Mouse (Mus musculus) lung, embryonic 15.5 days (tissue): ENCODE results near the gene Hlcs. TPM values are rescaled to one million over a fixed set of nuclear protein-coding genes. Genes with fewer than 3 reads are reported as not detected.

ENCODE experiments used
- ATAC-seq: fragments of 200-750 bp; cut with Nextera tagmentation; 2 replicates; pipeline ENCODE4 v1.8.0; 2017; ENCODE audit warnings: moderate number of reproducible peaks, borderline replicate concordance; ENCODE audit not compliant: low FRiP score, low TSS enrichment; ENCODE audit errors: extremely low read depth
- H3K27ac ChIP-seq: fragments of 300-500 bp; sonication (generic); 2 replicates; pipeline ENCODE4 v1.5.1; 2015; ENCODE audit warnings: moderate library complexity, mild to moderate bottlenecking, inconsistent platforms
- H3K27me3 ChIP-seq: fragments of 300-500 bp; sonication (generic); 2 replicates; pipeline ENCODE4 v1.6.1; 2015; ENCODE audit warnings: inconsistent platforms
- H3K36me3 ChIP-seq: fragments of 300-500 bp; sonication (generic); 2 replicates; pipeline ENCODE4 v1.6.1; 2015; ENCODE audit warnings: inconsistent platforms
- H3K4me1 ChIP-seq: fragments of 300-500 bp; sonication (generic); 2 replicates; pipeline ENCODE4 v1.6.1; 2015; ENCODE audit warnings: inconsistent platforms
- H3K4me2 ChIP-seq: fragments of 300-500 bp; sonication (generic); 2 replicates; pipeline ENCODE4 v1.6.1; 2015; ENCODE audit warnings: inconsistent platforms, mild to moderate bottlenecking, moderate library complexity
- H3K4me3 ChIP-seq: fragments of 300-500 bp; sonication (generic); 2 replicates; pipeline ENCODE4 v1.5.1; 2015; ENCODE audit warnings: mild to moderate bottlenecking, inconsistent platforms
- H3K9ac ChIP-seq: fragments of 300-500 bp; sonication (generic); 2 replicates; pipeline ENCODE4 v1.6.1; 2015; ENCODE audit warnings: inconsistent platforms
- H3K9me3 ChIP-seq: fragments of 300-500 bp; sonication (generic); 2 replicates; pipeline ENCODE4 v1.6.1; 2016; ENCODE audit warnings: inconsistent platforms
- WGBS: fragments of 180-500 bp; shearing (Covaris S2); methylation state at CpG from one replicate; pipeline ENCODE4 v1.1.7; 2015; 5-methylcytosine and 5-hydroxymethylcytosine counted together
- polyA plus RNA-seq: library from polyadenylated mRNA; unstranded; fragments of >200 nt; fragmentation: Nextera tagmentation; extraction: Ambion mirVana; gene quantifications from 2 replicates; pipeline ENCODE4 v1.2.1, GENCODE M21; 2015

Hlcs gene
- polyA plus RNA-seq, 1 experiment from 2014 or later: 9.1 TPM

DNA sequence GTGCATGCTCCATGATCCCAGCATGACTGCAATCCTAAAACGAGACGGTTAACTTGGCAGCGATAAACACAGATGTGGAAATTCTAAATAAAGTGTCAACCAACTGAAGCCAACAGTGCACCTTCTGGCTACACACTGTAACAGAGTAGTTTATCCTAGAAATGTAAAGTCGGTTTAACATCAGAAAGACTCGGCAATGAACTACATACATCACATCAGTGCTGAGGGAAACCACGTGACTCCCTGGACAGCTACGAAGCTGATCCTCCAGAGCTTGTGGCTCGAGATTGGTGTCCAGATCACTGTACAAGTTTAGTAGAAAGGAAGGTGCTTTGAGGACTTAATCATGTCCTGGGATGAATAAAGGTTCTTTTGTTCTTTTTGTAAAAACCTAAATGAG lies 155.6 kb downstream of the Hlcs start:
- Histone ChIP-seq H3K27me3 (peaks cover 3% of the 10 kb centered on the region; the same call in 1 of the 2 replicates), H3K9ac (no peak overlapping the region), H3K27ac (no peak overlapping the region), H3K4me3 (no peak overlapping the region), H3K9me3 (no peaks in the 10 kb centered on the region), H3K4me2 (no peak overlapping the region), H3K36me3 (no peaks in the 10 kb centered on the region), H3K4me1 (peaks cover 5% of the 10 kb centered on the region; the same call in 1 of the 2 replicates)
- no peak for ATAC-seq
- WGBS: 28% methylated on average over 8 of the region's 8 CpGs

DNA sequence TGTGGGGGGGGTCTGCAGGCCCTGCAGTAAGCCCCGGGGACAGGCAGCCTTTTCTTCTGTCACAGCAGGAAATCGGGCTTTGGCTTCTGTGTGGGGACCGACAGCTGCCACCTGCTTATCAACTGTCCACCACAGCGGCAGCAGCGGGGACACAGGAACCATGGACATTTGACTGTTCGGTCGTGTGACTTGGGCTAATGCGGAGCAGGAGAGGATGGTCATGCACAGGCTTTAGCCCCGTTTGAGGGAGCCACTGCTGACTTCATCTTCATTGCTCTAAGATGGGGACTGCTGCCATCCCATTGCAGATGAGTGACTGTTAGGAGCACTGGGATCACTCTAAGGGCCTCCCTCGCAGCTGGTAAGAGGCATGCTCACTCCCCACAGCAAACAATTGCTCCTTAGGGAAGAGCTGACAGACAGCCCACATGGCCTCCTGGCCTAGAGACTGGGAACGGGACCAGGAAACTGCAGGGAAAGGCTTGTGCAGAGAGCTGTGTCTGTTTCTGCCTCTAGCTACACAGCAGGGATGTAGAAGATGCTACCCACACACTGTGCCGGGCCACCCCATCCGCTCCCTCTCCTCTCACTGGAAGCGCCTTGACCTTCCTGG lies 158.2 kb downstream of the Hlcs start:
- no peak for ATAC-seq

DNA sequence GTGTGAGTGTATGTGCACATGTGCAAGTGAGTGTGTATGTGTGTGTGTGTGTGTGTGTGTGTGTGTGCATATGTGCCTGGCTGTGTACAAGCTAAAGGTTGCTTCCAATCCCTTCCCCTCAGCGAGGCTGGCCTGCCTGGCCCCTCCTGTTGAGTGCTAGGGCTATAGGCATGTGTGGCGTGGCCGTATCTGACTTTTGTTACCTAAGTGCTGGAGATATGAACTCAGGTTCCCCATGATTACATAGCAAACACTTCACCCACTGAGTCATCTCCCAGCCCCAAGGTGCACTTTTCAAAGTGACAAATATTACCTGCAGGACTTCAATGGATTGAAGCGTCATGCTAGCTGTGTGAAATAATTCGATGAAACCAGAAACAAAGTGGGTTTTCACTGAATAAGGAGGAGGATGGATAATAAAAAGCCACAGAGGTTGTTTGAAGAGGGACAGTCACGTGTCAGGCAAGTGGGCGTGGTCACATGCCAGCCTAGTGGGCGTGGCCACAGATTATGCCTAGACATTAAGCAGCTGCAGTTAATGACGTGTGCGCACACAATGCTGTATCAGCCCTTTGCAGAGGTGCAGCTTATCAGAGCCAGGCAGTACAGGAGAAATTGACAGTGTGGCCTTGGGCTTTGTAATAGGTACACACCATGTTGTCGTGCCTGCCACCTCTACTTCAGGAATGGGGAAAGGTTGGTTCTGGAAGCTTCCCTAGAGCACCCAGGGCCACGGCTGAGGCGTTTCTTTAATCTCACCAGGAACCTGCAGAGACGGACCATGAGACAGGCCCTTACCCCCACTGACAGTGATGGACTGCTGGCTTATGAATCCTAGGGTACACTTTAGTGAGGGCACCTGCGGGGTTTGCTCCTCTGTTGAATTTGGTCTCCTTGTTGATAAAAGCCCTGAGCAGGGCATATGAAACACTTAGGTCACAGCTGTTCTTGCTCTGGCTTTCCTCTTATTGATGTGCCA lies 163.0 kb downstream of the Hlcs start:
- Histone ChIP-seq H3K9me3 (no peaks in the 10 kb centered on the region), H3K4me3 (no peak overlapping the region), H3K27me3 (peaks cover 3% of the 10 kb centered on the region; the same call in 1 of the 2 replicates), H3K27ac (peak overlapping the region; percentile 21; the same call in 1 of the 2 replicates), H3K9ac (no peak overlapping the region), H3K36me3 (no peaks in the 10 kb centered on the region), H3K4me2 (peak overlapping the region; percentile 1; the same call in 1 of the 2 replicates), H3K4me1 (peaks cover 37% of the 10 kb centered on the region)
- 56% methylated on average over 15 of the region's 15 CpGs for WGBS
- ATAC-seq: peak; percentile 67

More for the DNA sequence above, 158.2 kb downstream of the Hlcs start:
- Histone ChIP-seq H3K9me3 (no peaks in the 10 kb centered on the region), H3K27me3 (peaks cover 3% of the 10 kb centered on the region; the same call in 1 of the 2 replicates), H3K36me3 (no peaks in the 10 kb centered on the region), H3K27ac (no peak overlapping the region), H3K9ac (no peak overlapping the region), H3K4me3 (no peak overlapping the region), H3K4me2 (no peak overlapping the region), H3K4me1 (peaks cover 15% of the 10 kb centered on the region)
- WGBS: 43% methylated on average over 14 of the region's 14 CpGs

DNA sequence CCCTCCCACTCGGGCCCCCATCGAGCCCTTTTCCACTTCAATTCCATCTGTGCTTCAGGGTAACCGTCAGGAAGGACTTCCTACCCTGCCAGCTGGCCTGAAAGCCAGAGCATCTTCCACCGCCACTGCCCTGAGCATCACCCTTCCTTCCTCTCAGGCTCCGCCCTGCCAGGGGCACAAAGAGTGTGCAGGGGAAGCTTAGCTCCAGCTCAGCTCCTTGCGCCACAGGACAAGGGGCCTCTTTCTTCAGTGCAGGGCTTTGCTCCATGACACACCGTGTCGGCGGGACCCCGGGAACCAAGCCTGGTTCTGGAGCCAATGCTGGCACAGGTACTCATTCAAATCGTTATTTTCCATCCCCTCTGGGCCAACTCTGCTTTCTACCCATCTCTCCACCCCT lies 165.2 kb downstream of the Hlcs start:
- Histone ChIP-seq H3K4me3 (peak overlapping the region; percentile 4; the same call in 1 of the 2 replicates), H3K9me3 (no peaks in the 10 kb centered on the region), H3K9ac (no peak overlapping the region), H3K4me1 (peaks cover 40% of the 10 kb centered on the region), H3K4me2 (peak overlapping the region; percentile 12; the same call in 1 of the 2 replicates), H3K27me3 (no peaks in the 10 kb centered on the region), H3K27ac (no peak overlapping the region), H3K36me3 (no peaks in the 10 kb centered on the region)
- no peak for ATAC-seq
- whole genome bisulfite sequencing: 43% methylated on average over 11 of the region's 11 CpGs

DNA sequence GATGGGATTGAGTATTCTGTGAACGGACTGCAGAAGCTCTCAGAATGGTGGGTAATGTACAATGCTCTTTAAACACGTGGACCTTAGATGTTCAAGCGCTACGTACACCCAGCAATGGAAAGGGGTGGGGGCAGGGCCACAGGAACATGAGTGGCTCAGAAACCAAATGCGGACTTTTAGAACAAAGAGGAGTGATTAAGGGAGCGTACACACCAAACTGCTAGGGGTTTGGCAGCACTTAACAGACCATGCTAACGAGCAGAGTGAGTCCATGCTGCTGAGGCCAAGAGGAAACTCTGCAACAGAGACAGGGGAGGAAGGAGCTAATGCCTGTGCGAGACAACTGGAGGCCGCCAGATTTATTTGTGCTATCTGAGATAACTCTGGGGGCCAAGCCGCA lies 170.0 kb downstream of the Hlcs start:
- Histone ChIP-seq H3K4me1 (peaks cover 19% of the 10 kb centered on the region), H3K9me3 (no peaks in the 10 kb centered on the region), H3K27me3 (no peaks in the 10 kb centered on the region), H3K4me3 (no peak overlapping the region), H3K9ac (no peak overlapping the region), H3K36me3 (no peaks in the 10 kb centered on the region), H3K27ac (no peak overlapping the region), H3K4me2 (peak overlapping the region; percentile 26; the same call in 1 of the 2 replicates)
- ATAC-seq: peak; percentile 56; the same call in 1 of the 2 replicates
- 6% methylated on average over 10 of the region's 10 CpGs for WGBS

DNA sequence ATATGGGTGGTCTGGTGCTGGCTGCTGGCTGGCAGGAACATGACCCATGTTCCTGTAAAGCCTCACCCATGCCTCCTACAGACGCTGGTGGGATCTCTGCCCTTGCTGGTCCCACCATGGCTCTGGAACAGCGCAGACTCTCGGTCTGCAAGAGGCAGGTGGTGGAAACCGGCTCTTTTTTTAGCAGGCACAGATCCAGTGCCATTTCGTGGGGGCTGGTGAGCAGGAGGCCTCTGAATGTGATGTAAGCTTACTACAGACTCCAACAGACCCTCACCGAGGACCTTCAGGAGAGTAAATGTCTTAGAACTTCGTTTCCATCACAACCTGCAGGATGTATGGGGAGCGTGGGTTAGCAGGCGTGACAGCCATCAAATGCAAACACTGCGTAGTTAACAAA lies 172.6 kb downstream of the Hlcs start:
- no peak overlapping the region for H3K9ac ChIP-seq
- H3K27me3 ChIP-seq: no peaks in the 10 kb centered on the region
- no peaks in the 10 kb centered on the region for H3K36me3 ChIP-seq
- no peak overlapping the region for H3K4me3 ChIP-seq
- WGBS: 58% methylated on average over 10 of the region's 10 CpGs
- no peak overlapping the region for H3K27ac ChIP-seq
- ATAC-seq: no peak
- no peaks in the 10 kb centered on the region for H3K9me3 ChIP-seq
- H3K4me1 ChIP-seq: peaks cover 13% of the 10 kb centered on the region
- H3K4me2 ChIP-seq: no peak overlapping the region

DNA sequence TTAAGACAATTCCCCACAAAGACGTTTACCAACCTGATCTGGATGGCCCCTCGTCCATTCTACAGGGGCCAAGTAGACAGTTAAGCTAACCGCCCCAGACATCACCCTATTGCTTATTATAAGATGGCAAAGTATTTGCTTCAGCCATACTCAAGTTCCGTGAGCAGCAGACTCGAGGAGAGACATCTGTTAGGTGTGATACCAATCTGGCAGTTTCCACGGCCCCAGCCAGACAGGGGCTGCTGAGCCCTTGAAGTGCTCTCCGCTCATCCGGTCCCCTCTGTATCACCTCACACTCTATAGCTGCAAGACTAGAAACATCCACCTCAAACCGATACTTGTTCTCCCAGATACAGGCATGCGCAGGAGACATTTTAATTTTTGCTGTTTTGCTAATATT lies 179.2 kb downstream of the Hlcs start:
- Histone ChIP-seq H3K27me3 (no peaks in the 10 kb centered on the region), H3K4me3 (no peak overlapping the region), H3K9ac (no peak overlapping the region), H3K36me3 (no peaks in the 10 kb centered on the region), H3K4me2 (no peak overlapping the region), H3K4me1 (no peaks in the 10 kb centered on the region), H3K27ac (no peak overlapping the region), H3K9me3 (no peaks in the 10 kb centered on the region)
- WGBS: 72% methylated on average over 10 of the region's 10 CpGs
- ATAC-seq: no peak

DNA sequence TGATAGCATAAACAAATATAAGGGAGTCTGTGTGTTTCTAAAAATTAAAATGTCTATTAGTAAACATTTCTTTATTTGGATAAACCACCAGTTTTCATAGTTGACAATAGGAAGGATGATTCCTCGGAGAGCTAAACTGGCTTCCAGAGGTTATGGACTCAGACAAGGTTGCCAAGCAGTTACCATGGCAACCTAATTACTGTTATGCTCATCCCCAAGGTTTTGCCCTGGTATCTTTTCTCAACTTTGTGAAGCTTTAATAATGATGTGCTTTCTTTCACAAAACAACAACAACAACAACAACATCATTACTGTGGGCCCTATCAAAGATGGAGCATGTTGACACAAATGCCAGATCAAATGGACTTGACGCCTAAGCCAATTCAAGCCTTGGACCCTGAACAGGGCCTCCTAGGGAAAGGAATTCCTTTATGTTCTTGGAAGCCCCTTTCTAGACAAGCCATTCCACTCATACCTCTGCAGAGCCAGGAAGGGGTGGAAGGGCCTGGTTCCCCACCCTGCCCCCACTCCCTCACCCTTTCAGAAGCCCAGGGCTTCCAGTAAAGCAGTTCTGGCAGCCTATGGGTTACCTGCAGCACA lies 185.0 kb downstream of the Hlcs start:
- no peaks in the 10 kb centered on the region for H3K9me3 ChIP-seq
- no peaks in the 10 kb centered on the region for H3K36me3 ChIP-seq
- no peak overlapping the region for H3K27ac ChIP-seq
- 43% methylated on average over 2 of the region's 2 CpGs for WGBS
- no peak overlapping the region for H3K9ac ChIP-seq
- no peak for ATAC-seq
- peaks cover 46% of the 10 kb centered on the region for H3K27me3 ChIP-seq
- no peak overlapping the region for H3K4me2 ChIP-seq
- peaks cover 15% of the 10 kb centered on the region; the same call in 1 of the 2 replicates for H3K4me1 ChIP-seq
- no peak overlapping the region for H3K4me3 ChIP-seq

DNA sequence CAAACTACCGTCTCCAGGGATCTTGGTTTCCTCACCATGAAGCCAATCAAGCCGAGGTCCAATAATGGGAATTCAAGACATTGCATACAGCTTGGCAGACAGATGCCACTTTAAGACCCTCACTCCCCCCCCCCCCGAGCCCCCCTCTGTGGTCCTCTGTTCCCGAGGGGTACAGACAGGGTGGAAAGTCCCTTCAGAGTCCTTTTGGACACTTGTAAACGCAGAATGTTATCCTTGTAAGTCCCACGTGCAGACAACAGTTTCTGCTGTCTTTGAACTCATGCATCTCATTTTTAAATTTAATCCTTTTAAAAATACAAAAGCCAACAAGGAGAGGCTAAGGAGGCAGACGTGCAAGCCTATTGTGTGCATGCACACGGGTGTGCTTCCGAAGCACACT lies 187.2 kb downstream of the Hlcs start:
- Histone ChIP-seq H3K4me3 (no peak overlapping the region), H3K27me3 (peaks cover 60% of the 10 kb centered on the region), H3K9me3 (no peaks in the 10 kb centered on the region), H3K27ac (no peak overlapping the region), H3K9ac (no peak overlapping the region), H3K36me3 (no peaks in the 10 kb centered on the region), H3K4me1 (peaks cover 15% of the 10 kb centered on the region; the same call in 1 of the 2 replicates), H3K4me2 (peak overlapping the region; percentile 97; the same call in 1 of the 2 replicates)
- WGBS: 45% methylated on average over 9 of the region's 9 CpGs
- no peak for ATAC-seq

DNA sequence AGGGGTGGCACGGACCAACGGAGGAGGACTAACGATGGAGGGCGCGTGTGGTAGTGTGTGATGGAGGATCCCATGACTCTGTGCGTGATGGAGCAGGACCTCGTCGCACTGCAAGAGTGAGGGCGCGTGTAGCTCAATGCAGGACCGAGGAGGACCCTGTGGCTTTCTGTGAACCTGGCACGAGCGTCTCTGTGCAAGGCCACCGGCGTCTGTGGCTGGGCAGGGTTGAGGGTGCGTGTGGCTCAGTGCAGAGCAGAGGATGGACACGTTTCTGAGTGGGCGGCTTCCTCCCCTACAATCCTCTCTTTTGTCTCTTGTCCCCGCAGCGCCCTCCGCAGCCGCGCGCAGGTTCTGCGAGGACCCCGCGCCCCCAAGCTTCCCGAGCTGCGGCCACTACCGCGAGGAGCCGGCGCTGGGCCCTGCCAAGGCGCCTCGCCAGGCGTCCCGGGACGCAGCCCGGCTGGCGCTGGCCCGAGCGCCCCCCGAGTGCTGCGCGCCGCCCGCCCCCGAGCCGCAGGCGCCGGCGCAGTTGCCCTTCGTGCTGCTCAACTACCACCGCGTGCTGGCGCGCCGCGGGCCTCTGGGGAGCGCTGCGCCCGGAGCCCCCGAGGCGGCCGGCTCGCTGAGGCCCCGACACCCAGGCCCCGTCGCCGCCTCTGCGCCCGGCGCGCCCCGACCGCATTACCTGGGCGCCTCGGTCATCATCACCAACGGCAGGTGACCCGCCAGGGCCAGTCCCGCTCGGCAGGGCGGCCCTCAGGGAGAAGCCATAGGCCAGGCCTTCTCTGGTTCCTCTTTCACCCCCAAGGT lies 188.0 kb downstream of the Hlcs start:
- Histone ChIP-seq H3K27ac (no peak overlapping the region), H3K27me3 (peaks cover 63% of the 10 kb centered on the region), H3K4me2 (peak overlapping the region; percentile 97), H3K36me3 (no peaks in the 10 kb centered on the region), H3K4me3 (peak overlapping the region; percentile 43), H3K9ac (peak overlapping the region; percentile 29), H3K9me3 (no peaks in the 10 kb centered on the region), H3K4me1 (peaks cover 19% of the 10 kb centered on the region)
- under 1% methylated on average over 80 of the region's 83 CpGs for WGBS
- peak; percentile 40; the same call in 1 of the 2 replicates for ATAC-seq

DNA sequence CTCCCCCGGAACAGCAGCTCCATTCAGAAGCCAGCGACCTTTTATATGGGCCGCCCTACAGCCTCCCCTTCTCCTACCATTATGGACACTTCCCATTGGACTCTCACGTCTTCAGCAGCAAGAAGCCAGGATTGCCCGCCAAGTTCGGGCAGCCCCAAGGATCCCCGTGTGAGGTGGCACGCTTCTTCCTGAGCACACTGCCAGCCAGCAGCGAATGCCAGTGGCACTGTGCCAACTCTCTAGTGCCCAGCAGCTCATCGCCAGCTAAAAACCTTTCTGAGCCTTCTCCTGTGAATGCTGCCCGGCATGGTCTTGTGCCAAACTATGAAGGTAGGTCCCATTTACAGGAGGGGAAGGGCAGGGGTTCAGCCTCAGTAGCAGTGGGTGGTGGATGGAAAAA lies 190.1 kb downstream of the Hlcs start:
- Histone ChIP-seq H3K36me3 (no peaks in the 10 kb centered on the region), H3K27me3 (peaks cover 63% of the 10 kb centered on the region)

More for the DNA sequence above, 190.1 kb downstream of the Hlcs start:
- Histone ChIP-seq H3K9me3 (no peaks in the 10 kb centered on the region), H3K27ac (no peak overlapping the region), H3K9ac (no peak overlapping the region), H3K4me3 (no peak overlapping the region), H3K4me1 (peaks cover 17% of the 10 kb centered on the region), H3K4me2 (no peak overlapping the region)
- no peak for ATAC-seq
- 65% methylated on average over 11 of the region's 11 CpGs for WGBS
